Mouse (Mus musculus): ENCODE results near the gene Lrp2bp. TPM values are rescaled to one million over a fixed set of nuclear protein-coding genes. Genes with fewer than 3 reads are reported as not detected.

The Lrp2bp gene
- polyA plus RNA-seq, 1 experiment, result 0.39 TPM

GRCm38 (mm10) chr8:46010746-46011680 is 11.9 kb downstream of the Lrp2bp start:
- TF ChIP-seq CTCF (IDR thresholded peaks at IDR 0.05; ENCODE audit: low read depth, low read length), result peak; percentile 45
- no peak for TF ChIP-seq EP300 (IDR thresholded peaks at IDR 0.05; ENCODE audit: insufficient read depth, low read depth, low read length)
- Histone ChIP-seq H3K9me3 (replicated peaks; ENCODE audit: control insufficient read depth, insufficient read depth, low read length, poor library complexity, severe bottlenecking) (no peaks in the 10 kb centered on the region), H3K27ac (ENCODE audit: insufficient read depth, low read length) (no peak overlapping the region), H3K27me3 (ENCODE audit: control insufficient read depth, insufficient read depth, low read length, poor library complexity, severe bottlenecking) (no peaks in the 10 kb centered on the region), H3K4me1 (ENCODE audit: control insufficient read depth, insufficient read depth, low read length) (no peaks in the 10 kb centered on the region), H3K36me3 (ENCODE audit: control insufficient read depth, insufficient read depth, low read length, poor library complexity, severe bottlenecking) (no peaks in the 10 kb centered on the region), H3K4me3 (ENCODE audit: low read depth, low read length) (no peak overlapping the region), H3K9ac (ENCODE audit: low read depth, poor library complexity, severe bottlenecking) (no peak overlapping the region)

- Histone ChIP-seq H3K4me1 (ENCODE audit: control insufficient read depth, insufficient read depth, low read length) (no peaks in the 10 kb centered on the region), H3K9ac (ENCODE audit: low read depth, poor library complexity, severe bottlenecking) (no peak overlapping the region), H3K36me3 (ENCODE audit: control insufficient read depth, insufficient read depth, low read length, poor library complexity, severe bottlenecking) (no peaks in the 10 kb centered on the region), H3K4me3 (ENCODE audit: low read depth, low read length) (no peak overlapping the region), H3K27ac (ENCODE audit: insufficient read depth, low read length) (no peak overlapping the region), H3K9me3 (replicated peaks; ENCODE audit: control insufficient read depth, insufficient read depth, low read length, poor library complexity, severe bottlenecking) (no peaks in the 10 kb centered on the region), H3K27me3 (ENCODE audit: control insufficient read depth, insufficient read depth, low read length, poor library complexity, severe bottlenecking) (no peaks in the 10 kb centered on the region)
- TF ChIP-seq EP300 (IDR thresholded peaks at IDR 0.05; ENCODE audit: insufficient read depth, low read depth, low read length) (no peak), POLR2A (IDR thresholded peaks at IDR 0.05; ENCODE audit: insufficient read depth, low read length) (no peak), CTCF (IDR thresholded peaks at IDR 0.05; ENCODE audit: low read depth, low read length) (no peak)
These were observed 23.1 kb downstream of the Lrp2bp start for GRCm38 (mm10) chr8:46022203-46022602.

- Histone ChIP-seq H3K4me1 (ENCODE audit: control insufficient read depth, insufficient read depth, low read length) (no peaks in the 10 kb centered on the region), H3K27me3 (ENCODE audit: control insufficient read depth, insufficient read depth, low read length, poor library complexity, severe bottlenecking) (no peaks in the 10 kb centered on the region), H3K9me3 (replicated peaks; ENCODE audit: control insufficient read depth, insufficient read depth, low read length, poor library complexity, severe bottlenecking) (no peaks in the 10 kb centered on the region), H3K36me3 (ENCODE audit: control insufficient read depth, insufficient read depth, low read length, poor library complexity, severe bottlenecking) (no peaks in the 10 kb centered on the region), H3K27ac (ENCODE audit: insufficient read depth, low read length) (no peak overlapping the region), H3K9ac (ENCODE audit: low read depth, poor library complexity, severe bottlenecking) (no peak overlapping the region), H3K4me3 (ENCODE audit: low read depth, low read length) (no peak overlapping the region)
- no peak for TF ChIP-seq POLR2A (IDR thresholded peaks at IDR 0.05; ENCODE audit: insufficient read depth, low read length)
These were observed 23.7 kb downstream of the Lrp2bp start for GRCm38 (mm10) chr8:46022758-46023157.

- Histone ChIP-seq H3K4me3 (ENCODE audit: low read depth, low read length) (no peak overlapping the region), H3K27me3 (ENCODE audit: control insufficient read depth, insufficient read depth, low read length, poor library complexity, severe bottlenecking) (no peaks in the 10 kb centered on the region), H3K9ac (ENCODE audit: low read depth, poor library complexity, severe bottlenecking) (no peak overlapping the region), H3K27ac (ENCODE audit: insufficient read depth, low read length) (no peak overlapping the region), H3K9me3 (replicated peaks; ENCODE audit: control insufficient read depth, insufficient read depth, low read length, poor library complexity, severe bottlenecking) (no peaks in the 10 kb centered on the region), H3K4me1 (ENCODE audit: control insufficient read depth, insufficient read depth, low read length) (no peaks in the 10 kb centered on the region), H3K36me3 (ENCODE audit: control insufficient read depth, insufficient read depth, low read length, poor library complexity, severe bottlenecking) (no peaks in the 10 kb centered on the region)
- TF ChIP-seq CTCF (IDR thresholded peaks at IDR 0.05; ENCODE audit: low read depth, low read length), result no peak
- TF ChIP-seq POLR2A (IDR thresholded peaks at IDR 0.05; ENCODE audit: insufficient read depth, low read length), result no peak
These were observed 25.3 kb downstream of the Lrp2bp start for GRCm38 (mm10) chr8:46024392-46024791.

- Histone ChIP-seq H3K4me3 (ENCODE audit: low read depth, low read length) (no peak overlapping the region), H3K9me3 (replicated peaks; ENCODE audit: control insufficient read depth, insufficient read depth, low read length, poor library complexity, severe bottlenecking) (0 out of 2 replicates have a peak, but pooled peaks cover 2% of the 10 kb centered on the region), H3K27me3 (ENCODE audit: control insufficient read depth, insufficient read depth, low read length, poor library complexity, severe bottlenecking) (no peaks in the 10 kb centered on the region), H3K27ac (ENCODE audit: insufficient read depth, low read length) (no peak overlapping the region), H3K9ac (ENCODE audit: low read depth, poor library complexity, severe bottlenecking) (no peak overlapping the region), H3K4me1 (ENCODE audit: control insufficient read depth, insufficient read depth, low read length) (no peaks in the 10 kb centered on the region), H3K36me3 (ENCODE audit: control insufficient read depth, insufficient read depth, low read length, poor library complexity, severe bottlenecking) (no peaks in the 10 kb centered on the region)
- no peak for TF ChIP-seq CTCF (IDR thresholded peaks at IDR 0.05; ENCODE audit: low read depth, low read length)
- TF ChIP-seq POLR2A (IDR thresholded peaks at IDR 0.05; ENCODE audit: insufficient read depth, low read length), result no peak
- no peak for TF ChIP-seq EP300 (IDR thresholded peaks at IDR 0.05; ENCODE audit: insufficient read depth, low read depth, low read length)
These were observed 37.1 kb downstream of the Lrp2bp start for GRCm38 (mm10) chr8:46036217-46036616.

GRCm38 (mm10) chr8:46039666-46040065 is 40.6 kb downstream of the Lrp2bp start:
- Histone ChIP-seq H3K36me3 (ENCODE audit: control insufficient read depth, insufficient read depth, low read length, poor library complexity, severe bottlenecking) (no peaks in the 10 kb centered on the region), H3K9ac (ENCODE audit: low read depth, poor library complexity, severe bottlenecking) (no peak overlapping the region), H3K9me3 (replicated peaks; ENCODE audit: control insufficient read depth, insufficient read depth, low read length, poor library complexity, severe bottlenecking) (0 out of 2 replicates have a peak, but pooled peaks cover 2% of the 10 kb centered on the region), H3K27me3 (ENCODE audit: control insufficient read depth, insufficient read depth, low read length, poor library complexity, severe bottlenecking) (no peaks in the 10 kb centered on the region), H3K4me3 (ENCODE audit: low read depth, low read length) (no peak overlapping the region), H3K27ac (ENCODE audit: insufficient read depth, low read length) (no peak overlapping the region), H3K4me1 (ENCODE audit: control insufficient read depth, insufficient read depth, low read length) (no peaks in the 10 kb centered on the region)
- TF ChIP-seq POLR2A (IDR thresholded peaks at IDR 0.05; ENCODE audit: insufficient read depth, low read length) (no peak), EP300 (IDR thresholded peaks at IDR 0.05; ENCODE audit: insufficient read depth, low read depth, low read length) (no peak), CTCF (IDR thresholded peaks at IDR 0.05; ENCODE audit: low read depth, low read length) (no peak)

Measured in ES-Bruce4 (cell line).